Mouse (Mus musculus): ENCODE measurements around the gene Fanci. TPM values are rescaled to one million over a fixed set of nuclear protein-coding genes. Genes with fewer than 3 reads are reported as not detected.
A peak's percentile ranks its signal among the peaks of the same experiment; 100 is the strongest.

The Fanci gene
- total RNA-seq, 2 experiments from 2014 or later: 0.56 to 1.4 TPM

DNA sequence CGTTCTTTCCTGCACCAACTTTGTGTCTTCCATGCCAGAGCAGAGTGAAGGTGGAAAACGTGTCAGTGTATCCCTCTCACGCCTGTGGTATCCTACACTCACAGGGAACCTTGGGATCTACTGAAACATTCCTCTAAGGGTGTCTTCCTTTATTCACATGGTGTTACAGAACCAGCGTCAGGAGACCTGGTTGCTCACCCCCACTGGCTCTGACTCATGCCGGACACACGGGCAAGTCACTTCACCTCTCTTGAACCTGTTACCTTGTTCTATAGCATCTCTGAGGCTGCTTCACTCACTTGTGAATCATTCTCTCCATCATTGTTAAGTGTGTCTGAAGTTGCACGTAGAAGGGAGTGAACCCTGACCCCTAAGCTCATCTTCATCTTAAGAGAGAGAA lies 28.9 kb upstream of the Fanci start:
- no peak for DNase-seq (ENCODE audit: extremely low spot score in 1 of 2, low spot score in 2 of 2)
- no peak for TF ChIP-seq CTCF (IDR thresholded peaks at IDR 0.05)

DNA sequence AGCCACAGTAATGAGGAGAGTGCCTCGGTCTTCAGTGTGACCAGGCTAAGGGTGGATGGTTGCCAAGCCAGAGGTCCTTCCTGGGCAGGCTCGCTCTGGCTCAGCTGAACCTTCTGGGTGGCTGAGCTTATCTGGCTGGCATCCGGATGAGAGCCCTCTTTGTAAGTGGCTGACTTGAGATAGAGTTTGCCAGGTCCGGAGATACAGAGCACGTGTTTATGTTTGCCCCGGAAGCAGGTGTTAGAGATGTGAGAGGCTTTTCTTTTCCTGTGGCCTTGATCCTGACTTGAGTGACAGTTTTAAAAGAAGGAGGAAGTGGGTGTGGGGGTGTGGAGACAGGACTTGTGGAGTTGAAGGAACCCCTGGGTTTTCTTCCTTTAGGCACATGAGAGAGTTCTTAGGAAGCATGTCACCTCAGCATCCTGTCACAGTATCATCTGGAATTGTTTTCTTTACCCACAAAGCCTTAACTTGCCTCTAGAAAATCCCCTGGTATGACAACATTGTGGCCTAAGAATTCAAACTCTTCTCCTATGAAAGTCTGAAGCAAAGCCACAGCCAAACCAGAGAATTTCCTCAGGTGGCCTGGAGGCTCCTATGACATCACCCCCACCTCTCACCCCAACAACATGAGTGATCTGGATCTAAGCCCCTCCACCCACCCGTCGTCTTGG lies 28.2 kb upstream of the Fanci start:
- peak overlapping the region; percentile 79 for H3K27ac ChIP-seq
- no peak overlapping the region for H3K4me3 ChIP-seq
- DNase-seq (ENCODE audit: extremely low spot score in 1 of 2, low spot score in 2 of 2): no peak
- intact Hi-C loops (cut with DNase I): no loop called here
- no peak for TF ChIP-seq CTCF (IDR thresholded peaks at IDR 0.05)

More for the DNA sequence above, 28.9 kb upstream of the Fanci start:
- Histone ChIP-seq H3K4me3 (no peak overlapping the region), H3K27ac (peak overlapping the region; percentile 79)
- intact Hi-C loops (cut with DNase I): no loop called here

DNA sequence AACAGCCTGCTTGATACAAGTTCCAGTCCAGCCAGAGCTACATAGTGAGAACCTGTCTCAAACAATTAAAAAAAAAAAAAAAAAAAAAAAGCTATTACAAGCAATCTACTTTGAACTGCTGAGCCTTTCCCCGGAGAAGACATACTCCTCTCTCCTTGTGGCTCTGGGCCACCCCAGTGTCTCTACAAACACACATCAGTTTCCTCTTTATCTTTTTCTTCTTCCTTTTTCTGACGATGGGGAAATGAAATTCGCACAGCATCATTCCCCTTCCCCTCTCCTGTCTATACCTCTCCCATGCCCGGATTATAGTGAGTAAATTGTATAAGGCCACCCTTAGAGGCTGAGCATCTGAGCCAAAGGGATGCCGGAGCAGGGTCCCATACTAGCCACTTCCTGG lies 23.1 kb upstream of the Fanci start:
- intact Hi-C loops (cut with DNase I): no loop called here
- no peak for TF ChIP-seq CTCF (IDR thresholded peaks at IDR 0.05)
- H3K27ac ChIP-seq: no peak overlapping the region
- H3K4me3 ChIP-seq: no peak overlapping the region
- no peak for DNase-seq (ENCODE audit: extremely low spot score in 1 of 2, low spot score in 2 of 2)

DNA sequence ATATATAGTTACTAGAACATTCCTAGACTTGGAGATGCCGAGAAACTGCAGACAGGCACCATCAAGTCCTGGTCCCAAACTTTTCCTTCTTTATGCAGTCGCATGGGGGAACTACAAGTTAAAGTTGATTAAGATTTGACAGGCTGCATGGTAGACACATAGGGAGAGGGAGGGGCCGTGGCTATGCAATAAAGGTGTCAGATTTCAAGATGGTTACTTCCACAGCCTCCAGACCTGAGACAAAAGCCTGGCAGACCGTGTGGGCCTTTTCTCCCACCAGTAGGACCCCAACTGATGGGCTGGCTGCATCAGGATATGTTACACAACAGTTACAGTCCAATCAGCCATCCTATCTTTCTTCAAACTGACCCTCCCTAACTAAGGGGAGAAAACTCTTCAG lies 22.3 kb upstream of the Fanci start:
- DNase-seq (ENCODE audit: extremely low spot score in 1 of 2, low spot score in 2 of 2): no peak
- no peak for TF ChIP-seq CTCF (IDR thresholded peaks at IDR 0.05)
- no peak overlapping the region for H3K4me3 ChIP-seq
- intact Hi-C loops (cut with DNase I): no loop called here
- no peak overlapping the region for H3K27ac ChIP-seq

DNA sequence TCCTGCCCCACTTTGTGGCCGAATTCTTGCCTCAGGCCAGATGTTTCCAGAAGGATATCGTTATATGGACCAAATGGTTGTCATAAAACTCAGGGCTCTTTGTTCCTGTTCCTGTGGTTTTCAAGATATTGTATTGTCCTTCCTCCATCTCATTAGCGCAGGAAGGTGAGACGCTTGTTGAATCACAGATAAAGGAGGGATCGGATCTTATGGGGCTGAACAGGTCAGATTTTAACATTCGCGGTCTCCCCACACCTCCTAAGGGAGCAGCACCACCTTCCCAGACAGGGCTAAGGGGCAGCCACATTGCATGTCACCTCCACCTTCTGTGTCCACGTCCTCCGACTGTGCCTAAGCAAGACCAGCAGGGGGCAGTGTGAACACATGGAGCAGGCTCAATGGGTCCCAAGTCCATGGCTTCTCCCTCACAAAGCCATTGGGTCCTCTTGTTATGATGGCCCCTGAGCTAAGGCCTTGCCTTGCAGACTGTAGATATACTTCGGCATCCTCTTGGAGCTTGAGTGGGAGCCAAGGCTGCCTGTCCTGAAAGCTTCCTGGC lies 20.3 kb upstream of the Fanci start:
- peak; percentile 93 for TF ChIP-seq CTCF (IDR thresholded peaks at IDR 0.05)
- peak; percentile 71 to 82 for DNase-seq (ENCODE audit: extremely low spot score in 1 of 2, low spot score in 2 of 2)
- Histone ChIP-seq H3K4me3 (no peak overlapping the region), H3K27ac (no peak overlapping the region)
- intact Hi-C loops (cut with DNase I): loop anchor here (2.0 to 5.0 kb wide), 2 partner anchors 93 to 226 kb away; no protein-coding TSS in a partner anchor

DNA sequence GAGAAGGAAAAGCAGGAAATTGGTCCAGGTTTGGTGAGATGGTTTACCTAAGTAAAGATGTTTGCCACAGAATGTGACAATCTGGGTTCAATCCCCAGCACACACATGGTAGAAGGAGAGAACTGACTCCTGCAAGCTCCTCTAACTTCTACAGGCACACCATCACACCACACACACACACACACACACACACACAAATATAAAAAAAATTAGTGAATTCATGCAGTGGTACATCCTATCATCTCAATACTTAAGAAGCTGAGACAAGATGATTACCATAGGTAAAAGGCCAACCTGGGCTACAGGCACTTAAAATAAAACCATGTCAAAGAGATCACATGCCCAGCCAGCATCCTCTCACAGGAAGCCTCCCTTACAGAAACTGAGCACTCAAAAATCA lies 17.7 kb upstream of the Fanci start:
- intact Hi-C loops (cut with DNase I): loop anchor here (5.0 kb wide), 1 partner anchor 223 kb away; no protein-coding TSS in a partner anchor
- Histone ChIP-seq H3K27ac (no peak overlapping the region), H3K4me3 (no peak overlapping the region)
- no peak for DNase-seq (ENCODE audit: extremely low spot score in 1 of 2, low spot score in 2 of 2)
- TF ChIP-seq CTCF (IDR thresholded peaks at IDR 0.05): no peak

DNA sequence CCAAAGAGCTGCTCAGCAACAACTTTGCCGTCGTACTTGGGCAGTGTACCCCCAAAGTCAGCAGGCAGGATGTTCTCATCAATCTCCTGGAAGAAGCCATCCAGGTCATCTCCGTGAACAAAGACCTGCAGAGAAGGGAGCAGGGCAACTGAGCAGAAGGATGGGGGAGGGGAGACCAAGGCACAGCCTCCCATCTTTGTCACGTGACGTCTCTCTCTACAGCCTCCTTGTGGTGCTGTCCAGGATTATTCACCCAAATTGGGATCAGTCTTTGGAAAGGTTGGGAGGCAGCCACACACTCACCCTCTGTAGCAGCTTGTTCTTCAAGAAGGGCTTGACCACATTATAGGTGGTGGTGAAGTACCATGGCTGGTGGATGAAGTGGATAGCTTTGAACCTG lies 16.1 kb upstream of the Fanci start:
- H3K27ac ChIP-seq: no peak overlapping the region
- no peak for DNase-seq (ENCODE audit: extremely low spot score in 1 of 2, low spot score in 2 of 2)
- TF ChIP-seq CTCF (IDR thresholded peaks at IDR 0.05): no peak
- no peak overlapping the region for H3K4me3 ChIP-seq
- intact Hi-C loops (cut with DNase I): no loop called here

DNA sequence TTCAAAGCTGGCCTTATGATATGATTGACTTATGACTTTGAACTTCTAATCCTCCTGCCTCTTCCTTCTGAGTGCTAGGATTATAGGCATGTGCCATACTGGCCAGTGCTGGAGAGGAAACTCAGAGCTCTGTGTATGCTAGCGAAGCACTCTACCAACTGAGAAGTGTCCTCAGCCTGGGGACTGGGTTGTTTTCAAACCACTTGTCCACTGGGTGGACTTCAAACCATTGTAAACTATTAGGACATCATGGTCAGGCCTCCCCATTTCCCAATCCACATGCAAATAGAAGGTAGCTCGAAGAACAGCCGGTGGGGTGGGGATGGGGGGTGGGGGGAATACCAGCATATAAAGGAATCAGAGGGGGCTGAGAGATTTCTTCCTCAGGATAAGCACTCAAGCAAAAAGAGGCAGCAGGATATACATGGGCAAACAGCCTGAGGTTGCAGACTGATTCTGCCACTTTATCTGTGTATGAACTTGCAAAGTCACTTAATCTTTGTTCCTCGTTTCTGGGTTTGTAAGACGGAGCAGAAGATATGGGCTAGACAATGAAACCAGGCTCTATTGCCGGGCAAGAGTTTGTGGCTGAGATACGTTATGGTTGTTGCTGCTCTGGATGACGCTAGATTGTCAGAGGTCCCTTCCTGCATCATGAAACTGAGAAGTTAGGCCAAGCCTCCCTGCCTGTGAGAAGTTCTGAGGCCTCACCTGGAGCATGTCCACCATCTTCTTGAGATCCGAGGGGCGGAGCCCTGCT lies 15.0 kb upstream of the Fanci start:
- no peak for TF ChIP-seq CTCF (IDR thresholded peaks at IDR 0.05)
- H3K4me3 ChIP-seq: no peak overlapping the region
- no peak overlapping the region for H3K27ac ChIP-seq
- intact Hi-C loops (cut with DNase I): no loop called here
- no peak for DNase-seq (ENCODE audit: extremely low spot score in 1 of 2, low spot score in 2 of 2)

DNA sequence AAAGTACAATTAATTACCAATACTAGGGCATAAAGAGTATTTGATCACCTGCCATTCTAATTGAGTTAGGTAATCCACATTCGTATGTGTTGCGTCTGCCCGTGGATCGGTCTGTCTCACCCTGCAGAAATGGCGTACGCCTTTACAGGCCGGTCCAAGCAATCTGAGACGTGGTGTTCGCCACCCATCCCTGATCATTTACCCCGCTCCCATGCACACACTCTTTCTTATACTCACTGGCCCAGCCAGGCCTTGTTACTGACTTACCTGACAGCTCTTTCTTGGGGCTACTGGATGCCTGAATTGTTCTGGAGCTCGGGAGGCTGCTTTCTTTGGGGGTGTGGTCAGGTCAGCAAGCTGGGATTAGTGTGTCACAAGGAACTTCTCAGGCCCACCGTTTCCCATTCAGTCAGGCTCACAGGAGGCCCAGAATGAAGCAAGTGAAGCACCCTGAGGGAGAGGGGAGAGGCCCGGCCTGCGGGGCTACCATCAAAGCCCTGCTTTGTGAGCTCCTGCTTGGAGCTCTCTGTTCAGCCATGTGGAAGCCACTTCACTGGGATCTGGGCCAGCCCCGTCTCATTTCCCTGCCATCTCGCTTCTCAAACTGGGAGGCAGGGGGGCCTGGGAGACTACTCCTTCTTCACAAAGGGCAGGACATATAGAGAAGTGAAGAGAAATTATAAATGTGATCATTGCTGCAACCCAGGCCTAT lies 5.2 kb upstream of the Fanci start, which contains the start of gene Rlbp1:
Gene Rlbp1, minus strand, starts transcription at position 627 of the 712 bp plus-strand sequence.
- Histone ChIP-seq H3K4me3 (peak within 1 kb of the TSS; percentile 14; the same call in 1 of the 2 replicates), H3K27ac (no peak within 1 kb of the TSS)
- DNase-seq (ENCODE audit: extremely low spot score in 1 of 2, low spot score in 2 of 2): peak in 1 of 2 experiments; percentile 30
- TF ChIP-seq CTCF (IDR thresholded peaks at IDR 0.05): no peak
- intact Hi-C loops (cut with DNase I): no loop called here

DNA sequence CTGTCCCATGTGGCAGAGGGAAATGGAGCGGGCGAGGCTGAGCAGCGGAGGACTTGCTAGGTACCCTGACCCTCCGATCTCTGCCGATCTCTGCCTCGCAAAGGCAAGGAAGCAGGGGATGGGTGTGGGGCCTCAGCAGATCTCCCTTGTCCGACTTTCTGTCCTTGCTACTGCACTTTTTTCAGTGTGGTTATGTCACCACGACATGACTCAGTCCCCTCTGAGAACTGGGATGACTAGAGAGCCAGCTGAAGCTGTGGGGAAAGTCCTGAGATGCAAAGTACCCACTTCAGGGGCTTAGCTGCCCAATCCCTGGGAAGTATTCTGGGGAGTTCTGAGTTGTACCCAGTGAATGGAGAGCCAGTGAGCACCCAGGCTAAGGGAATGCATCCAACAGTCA lies 4.6 kb upstream of the Fanci start:
- H3K27ac ChIP-seq: no peak overlapping the region
- TF ChIP-seq CTCF (IDR thresholded peaks at IDR 0.05): no peak
- no peak overlapping the region for H3K4me3 ChIP-seq
- DNase-seq (ENCODE audit: extremely low spot score in 1 of 2, low spot score in 2 of 2): no peak
- intact Hi-C loops (cut with DNase I): no loop called here

DNA sequence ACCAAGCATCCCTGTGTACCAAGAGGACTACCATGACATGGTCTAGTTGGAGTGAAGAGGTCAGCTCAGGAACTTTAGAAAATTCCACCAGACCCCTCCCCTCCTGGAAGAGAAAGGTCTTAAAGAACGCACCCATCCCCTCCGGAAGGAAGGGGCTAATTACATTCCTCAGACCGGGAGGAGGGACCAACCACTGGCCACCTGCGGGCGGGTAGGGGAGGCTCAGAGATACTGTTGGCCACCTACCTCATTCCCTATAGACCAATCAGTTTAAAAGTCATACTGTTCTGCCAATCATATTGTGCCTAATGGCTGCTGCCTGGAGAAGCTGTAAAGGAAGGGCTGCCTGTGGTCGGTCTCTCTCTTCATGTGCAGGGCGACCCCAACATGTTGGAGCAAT lies 3.7 kb upstream of the Fanci start:
- DNase-seq (ENCODE audit: extremely low spot score in 1 of 2, low spot score in 2 of 2): no peak
- no peak for TF ChIP-seq CTCF (IDR thresholded peaks at IDR 0.05)
- no peak overlapping the region for H3K27ac ChIP-seq
- intact Hi-C loops (cut with DNase I): no loop called here
- H3K4me3 ChIP-seq: no peak overlapping the region
